Mouse (Mus musculus) C3H10T1/2 (cell line): ENCODE results near the gene Tmem239. TPM values are rescaled to one million over a fixed set of nuclear protein-coding genes. Genes with fewer than 3 reads are reported as not detected.

Experiments
- polyA plus RNA-seq, 2 experiments: library from polyadenylated mRNA; unstranded; fragments of >200 nt; fragmentation: generic; extraction: Trizol; gene quantifications; one replicate each; pipeline ENCODE4 v1.2.1; 2012; ENCODE audit warnings: missing spikeins in 2 of 2

Tmem239 gene
- polyA plus RNA-seq = not detected

DNA sequence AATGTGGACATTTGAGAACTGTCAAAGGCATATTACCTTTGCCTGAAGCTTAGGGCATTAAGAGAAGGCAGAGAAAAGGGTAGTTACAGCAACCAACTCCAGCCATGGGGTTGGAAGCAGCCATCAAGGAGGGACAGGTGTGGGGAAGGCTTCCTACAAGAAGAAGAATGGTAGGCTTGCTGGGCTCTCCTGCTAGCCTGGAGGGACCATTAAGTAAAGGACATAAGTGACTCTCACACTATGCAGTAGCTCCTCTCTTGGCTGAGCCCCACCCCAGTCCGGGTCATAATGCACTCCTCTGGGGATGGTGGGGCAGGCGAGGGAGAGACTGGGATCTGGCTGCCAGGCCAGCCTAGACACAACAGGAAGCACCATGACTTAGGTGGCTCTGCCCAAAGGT lies at the start of gene Tmem239:
Gene Tmem239 (plus strand): TSS at position 301 of the 400 bp plus-strand sequence.

DNA sequence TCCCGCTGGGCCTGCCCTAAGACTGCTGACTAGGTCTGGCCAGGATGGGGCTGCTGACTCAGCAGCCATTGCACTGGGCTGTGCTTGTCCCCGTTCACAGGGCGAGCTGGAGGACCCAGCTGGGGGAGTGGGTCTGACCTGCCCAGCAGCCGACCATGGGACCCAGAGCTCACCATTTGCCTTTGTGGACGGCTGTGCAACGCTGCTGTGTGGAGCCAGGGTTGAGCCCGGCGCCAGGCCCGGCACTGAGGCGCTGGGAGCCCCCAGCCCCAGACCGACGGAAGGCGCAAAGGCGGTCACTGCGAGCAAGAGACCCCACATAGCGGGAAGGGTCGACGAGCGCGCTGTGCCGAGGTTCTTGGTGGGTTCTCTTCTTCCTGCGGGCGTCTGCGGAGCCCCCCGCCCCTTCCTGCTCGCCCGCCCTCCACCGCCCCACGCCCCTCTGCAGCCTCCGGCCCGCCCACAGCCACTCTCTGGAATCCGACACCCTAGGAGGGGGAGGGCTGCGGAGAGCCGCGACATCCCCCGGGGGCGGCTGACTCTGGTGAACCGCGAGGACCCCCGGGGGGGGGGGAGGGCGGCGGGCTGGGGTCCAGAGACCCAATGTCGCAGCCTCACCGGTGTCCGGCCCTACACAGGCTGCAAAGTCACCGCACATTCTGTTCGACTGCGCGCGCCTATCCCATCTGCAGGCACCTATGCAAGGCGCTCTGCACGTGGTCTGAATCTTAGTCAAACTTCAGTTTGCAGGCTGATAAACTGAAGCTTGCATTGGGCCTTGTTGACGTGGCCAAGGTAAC lies 8.9 kb upstream of the Tmem239 start, which contains the start of gene Cpxm1:
Gene Cpxm1 (minus strand): TSS at position 389 of the 800 bp plus-strand sequence.

DNA sequence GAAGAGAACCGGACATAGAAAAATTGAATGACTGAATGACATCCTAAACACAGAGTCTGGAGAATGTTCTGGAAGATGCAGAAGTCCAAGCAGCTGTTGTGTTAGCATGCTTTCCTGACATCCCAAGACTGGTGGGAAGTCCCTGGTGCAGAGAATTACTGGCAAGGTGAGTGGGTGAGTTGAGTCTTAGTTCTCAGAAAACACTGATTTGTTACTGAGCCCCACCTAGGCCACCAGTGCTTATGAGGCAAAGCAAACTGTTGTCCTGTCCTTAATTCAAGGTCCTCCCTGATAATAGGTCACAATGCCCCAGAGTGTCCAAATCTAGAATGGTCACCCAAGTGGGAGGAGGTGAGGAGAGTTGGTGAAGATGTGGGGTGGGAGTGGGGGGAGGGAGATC lies 1.3 kb upstream of the Tmem239 start, which contains the start of the genes Gm28372 and 1700020A23Rik:
Gene Gm28372 (plus strand): TSS at position 301 of the 400 bp plus-strand sequence.
Gene 1700020A23Rik (plus strand): TSS at position 321 of the 400 bp plus-strand sequence.

DNA sequence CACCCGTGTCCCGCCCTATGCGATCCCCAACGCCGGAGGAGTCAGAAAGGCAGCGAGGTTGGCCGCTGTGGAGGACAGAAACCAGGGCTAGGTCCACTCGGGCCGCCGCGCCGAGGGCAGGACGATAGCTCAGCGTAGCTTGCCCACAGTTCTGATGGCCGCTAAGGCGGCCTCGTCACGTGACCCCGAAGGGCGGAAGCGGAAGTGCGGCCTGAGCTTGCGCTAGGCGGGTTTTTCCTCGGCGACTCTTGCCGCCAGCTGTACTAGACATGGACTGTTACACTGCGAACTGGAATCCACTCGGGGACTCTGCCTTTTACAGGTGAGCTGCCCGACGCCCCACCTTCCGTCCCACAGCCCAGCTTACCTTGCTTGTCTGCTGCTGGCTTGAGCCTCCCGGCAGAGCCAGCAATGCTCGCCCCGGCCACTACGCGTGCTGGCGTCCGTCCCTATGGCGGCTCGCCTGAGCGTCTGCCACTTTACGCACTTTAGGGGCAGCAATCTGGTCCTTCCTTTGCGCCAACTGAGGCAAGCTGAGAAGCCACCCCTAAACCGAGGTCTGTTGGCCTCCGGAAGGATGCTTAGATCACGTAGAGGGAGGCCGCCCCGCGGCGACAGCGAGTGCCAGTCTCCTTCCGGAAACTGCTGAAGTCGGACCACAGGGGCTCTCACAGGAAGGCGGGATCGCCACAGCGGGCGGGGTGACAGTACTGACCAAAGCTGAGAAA lies 18.0 kb downstream of the Tmem239 start, which contains the start of the genes Vps16 and Pced1a:
Gene Vps16 (plus strand): TSS at position 214 of the 728 bp plus-strand sequence.
Gene Pced1a (minus strand): TSS at position 576 of the 728 bp plus-strand sequence.

DNA sequence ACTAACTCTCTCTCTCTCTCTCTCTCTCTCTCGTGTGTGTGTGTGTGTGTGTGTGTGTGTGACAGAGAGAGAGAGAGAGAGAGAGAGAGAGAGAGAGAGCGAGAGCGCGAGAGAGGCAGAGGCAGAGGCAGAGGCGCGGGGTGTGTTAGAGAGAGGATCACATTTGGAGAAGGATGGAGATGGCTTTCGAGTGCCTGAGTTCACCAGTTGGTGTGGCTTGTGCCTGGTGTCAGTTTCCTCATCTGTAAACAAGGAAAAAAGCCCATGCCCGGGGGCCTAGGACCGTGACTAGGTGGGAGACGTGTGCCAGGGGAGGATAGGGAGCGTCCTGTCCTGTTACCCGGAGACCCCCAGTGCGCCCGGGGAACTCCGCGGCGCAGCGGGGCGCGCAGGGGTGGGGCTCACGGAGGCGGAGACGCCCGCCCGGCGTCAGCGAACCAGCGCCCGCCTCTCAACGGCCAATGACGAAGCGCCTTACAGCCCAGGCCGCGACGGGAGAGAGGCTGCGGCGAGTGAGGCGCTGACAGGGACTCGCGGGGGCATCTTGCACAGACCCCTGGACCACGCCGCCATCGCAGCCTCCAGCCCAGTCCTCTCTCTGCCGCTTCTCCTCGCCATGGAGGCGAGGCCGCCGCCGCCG lies 43.6 kb downstream of the Tmem239 start, which contains the start of gene Ptpra:
Gene Ptpra (plus strand): TSS at position 485 of the 640 bp plus-strand sequence.

Other genes with a start within 250 kb of the Tmem239 start
- gene Snrpb, start 227.1 kb upstream of the Tmem239 start, polyA plus RNA-seq = 100 to 1,000 TPM; 322 to 458 TPM
- not detected for gene Tmc2, start 211.3 kb upstream of the Tmem239 start, polyA plus RNA-seq
- gene Nop56, start 132.0 kb upstream of the Tmem239 start, polyA plus RNA-seq = 100 to 1,000 TPM in 1 of 2 experiments, 10 to 100 TPM in 1; 50.8 to 140 TPM
- gene Idh3b, start 121.9 kb upstream of the Tmem239 start, polyA plus RNA-seq = 100 to 1,000 TPM in 1 of 2 experiments, 10 to 100 TPM in 1; 68.4 to 143 TPM
- gene Ebf4, start 111.3 kb upstream of the Tmem239 start, polyA plus RNA-seq = under 1 TPM in 1 of 2 experiments, not detected in 1; 0.01 TPM
- 1 to 10 TPM in 1 of 2 experiments, under 1 TPM in 1; 0.21 to 1.1 TPM for gene Cpxm1, start 8.9 kb upstream of the Tmem239 start, polyA plus RNA-seq
- gene Gm28372, start 1.2 kb upstream of the Tmem239 start, polyA plus RNA-seq = under 1 TPM in 1 of 2 experiments, not detected in 1; 0.05 TPM
- gene 1700020A23Rik, start 1.2 kb upstream of the Tmem239 start, polyA plus RNA-seq = not detected
- 10 to 100 TPM; 49.5 to 49.6 TPM for gene Vps16, start 17.9 kb downstream of the Tmem239 start, polyA plus RNA-seq
- gene Pced1a, start 18.2 kb downstream of the Tmem239 start, polyA plus RNA-seq = 10 to 100 TPM; 12.0 to 20.6 TPM
- gene Ptpra, start 43.8 kb downstream of the Tmem239 start, polyA plus RNA-seq = 10 to 100 TPM in 1 of 2 experiments, 1 to 10 TPM in 1; 5.7 to 58.6 TPM
- 100 to 1,000 TPM in 1 of 2 experiments, 10 to 100 TPM in 1; 72.9 to 129 TPM for gene Mrps26, start 157.3 kb downstream of the Tmem239 start, polyA plus RNA-seq
- gene Oxt, start 169.7 kb downstream of the Tmem239 start, polyA plus RNA-seq = not detected
- gene Avp, start 176.1 kb downstream of the Tmem239 start, polyA plus RNA-seq = not detected
- gene Fastkd5, start 223.5 kb downstream of the Tmem239 start, polyA plus RNA-seq = 1 to 10 TPM in 1 of 2 experiments, under 1 TPM in 1; 0.94 to 2.1 TPM
- 1 to 10 TPM; 3.3 to 5.6 TPM for gene Ubox5, start 223.6 kb downstream of the Tmem239 start, polyA plus RNA-seq
- 1 to 10 TPM; 2.9 to 6.8 TPM for gene Lzts3, start 236.3 kb downstream of the Tmem239 start, polyA plus RNA-seq